Mouse (Mus musculus) bone marrow macrophage, adult 2 months (primary cell): ENCODE measurements at regions not wholly inside any gene's neighbourhood (a gene's known extent, or its start where the extent isn't known, plus 50 kb on each side); places are given as distances from the start of the nearest gene placed in this dataset.

ENCODE experiments used
- H3K27ac ChIP-seq: 2 replicates; pipeline ENCODE4 v1.5.1; 2012; ENCODE audit warnings: low read depth, low read length; ENCODE audit not compliant: insufficient read depth
- H3K4me1 ChIP-seq: 2 replicates; pipeline ENCODE4 v1.6.1; 2012; ENCODE audit warnings: low read length; ENCODE audit not compliant: control insufficient read depth, insufficient read depth
- H3K4me3 ChIP-seq: 2 replicates; pipeline ENCODE4 v1.5.1; 2012; ENCODE audit warnings: mild to moderate bottlenecking, low read length, moderate library complexity; ENCODE audit not compliant: insufficient read depth
- CTCF ChIP-seq: IDR thresholded peaks from 2 replicates; pipeline ENCODE4 v1.5.1; 2012; ENCODE audit warnings: low read depth, mild to moderate bottlenecking, low read length, moderate library complexity
- POLR2A ChIP-seq: IDR thresholded peaks from 2 replicates; pipeline ENCODE4 v1.6.1; 2012; ENCODE audit warnings: mild to moderate bottlenecking, low read depth, low read length, borderline replicate concordance

- TF ChIP-seq POLR2A (no peak), CTCF (no peak)
- Histone ChIP-seq H3K4me3 (no peak overlapping the region), H3K4me1 (no peaks in the 10 kb centered on the region), H3K27ac (no peak overlapping the region)
Observed at GRCm38 (mm10) chr13:60237091-60237490, 59.9 kb upstream of the Gas1 start.

- Histone ChIP-seq H3K4me1 (no peaks in the 10 kb centered on the region), H3K27ac (no peak overlapping the region), H3K4me3 (no peak overlapping the region)
- TF ChIP-seq POLR2A (no peak), CTCF (no peak)
Observed at GRCm38 (mm10) chr13:60242447-60243109, 65.4 kb upstream of the Gas1 start.

DNA sequence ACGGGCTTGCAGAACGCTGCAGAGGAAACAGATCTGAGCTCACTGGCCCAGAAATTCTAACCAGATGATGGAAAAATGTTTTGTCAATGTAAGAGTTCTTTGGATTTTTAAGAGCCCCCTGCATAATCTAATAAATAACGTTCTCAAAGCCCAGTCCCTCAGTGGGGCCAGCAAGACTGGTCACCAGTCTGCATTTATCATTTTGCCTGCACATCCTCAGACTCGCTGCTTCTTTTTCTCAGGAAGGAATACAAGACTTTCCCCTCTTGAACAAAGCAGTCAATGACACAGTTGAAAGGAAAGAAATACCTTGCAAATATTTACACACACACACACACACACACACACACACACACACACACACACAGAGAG, 65.9 kb upstream of the Gas1 start:
- Histone ChIP-seq H3K4me3 (no peak overlapping the region), H3K27ac (no peak overlapping the region), H3K4me1 (no peaks in the 10 kb centered on the region)
- TF ChIP-seq POLR2A: no peak
- TF ChIP-seq CTCF: no peak

GRCm38 (mm10) chr13:60255162-60255561, 78.0 kb upstream of the Gas1 start:
- H3K27ac ChIP-seq: no peak overlapping the region
- no peaks in the 10 kb centered on the region for H3K4me1 ChIP-seq
- TF ChIP-seq POLR2A (no peak), CTCF (no peak)
- H3K4me3 ChIP-seq: no peak overlapping the region

- Histone ChIP-seq H3K4me3 (no peak overlapping the region), H3K4me1 (no peaks in the 10 kb centered on the region), H3K27ac (no peak overlapping the region)
- TF ChIP-seq POLR2A (no peak), CTCF (no peak)
Observed at GRCm38 (mm10) chr13:60255715-60256114, 78.5 kb upstream of the Gas1 start.

DNA sequence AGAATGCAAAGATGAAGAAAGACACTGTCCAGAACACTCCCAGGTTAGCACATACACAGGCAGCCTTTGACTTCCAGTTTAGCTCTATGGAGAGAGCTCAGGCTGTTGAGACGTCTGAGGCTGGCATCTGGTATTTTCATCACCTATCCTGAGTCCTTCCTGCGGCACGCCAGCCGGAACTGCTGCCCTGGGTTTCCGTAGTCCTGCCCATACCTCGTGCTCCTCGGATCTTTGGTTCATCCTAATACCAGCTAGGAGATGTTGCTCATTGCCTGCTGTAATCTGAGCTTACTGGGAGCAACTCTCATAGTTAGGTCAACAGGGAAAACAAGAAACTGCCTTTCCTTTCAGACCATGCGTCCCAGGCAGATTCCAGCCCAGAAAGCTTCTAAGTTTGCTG, 79.8 kb upstream of the Gas1 start:
- Histone ChIP-seq H3K4me3 (no peak overlapping the region), H3K27ac (no peak overlapping the region), H3K4me1 (no peaks in the 10 kb centered on the region)
- TF ChIP-seq CTCF: no peak
- TF ChIP-seq POLR2A: no peak

- Histone ChIP-seq H3K4me3 (no peak overlapping the region), H3K27ac (no peak overlapping the region), H3K4me1 (no peaks in the 10 kb centered on the region)
- no peak for TF ChIP-seq POLR2A
- no peak for TF ChIP-seq CTCF
Observed at GRCm38 (mm10) chr13:60257878-60258277, 80.7 kb upstream of the Gas1 start.

GRCm38 (mm10) chr13:60262449-60263028, 85.4 kb upstream of the Gas1 start:
- no peak overlapping the region for H3K4me3 ChIP-seq
- no peak for TF ChIP-seq POLR2A
- no peak for TF ChIP-seq CTCF
- H3K4me1 ChIP-seq: no peaks in the 10 kb centered on the region
- no peak overlapping the region for H3K27ac ChIP-seq

DNA sequence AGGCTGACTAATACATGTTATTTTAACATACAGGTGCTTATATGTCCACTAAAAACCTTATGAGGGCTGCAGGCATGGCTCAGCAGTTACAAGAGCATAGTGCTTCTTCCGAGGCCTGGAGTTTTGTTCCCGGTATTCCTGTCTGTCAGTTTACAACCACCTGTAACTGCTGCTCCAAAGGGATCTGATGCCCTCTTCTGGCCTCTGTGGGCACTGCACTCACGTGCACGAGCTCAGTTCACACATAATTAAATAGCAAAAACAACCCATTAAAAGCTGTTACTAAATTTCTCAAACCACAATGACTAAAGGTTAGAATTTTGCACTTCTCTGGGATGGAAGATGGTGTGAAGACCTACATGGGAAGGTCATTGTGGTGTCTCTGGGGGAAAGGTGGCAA, 87.3 kb upstream of the Gas1 start:
- H3K4me1 ChIP-seq: no peaks in the 10 kb centered on the region
- H3K27ac ChIP-seq: no peak overlapping the region
- H3K4me3 ChIP-seq: no peak overlapping the region
- TF ChIP-seq POLR2A (no peak), CTCF (no peak)

- Histone ChIP-seq H3K4me3 (no peak overlapping the region), H3K4me1 (no peaks in the 10 kb centered on the region), H3K27ac (no peak overlapping the region)
- TF ChIP-seq CTCF (no peak), POLR2A (no peak)
Observed at GRCm38 (mm10) chr13:60267557-60267956, 90.4 kb upstream of the Gas1 start.
